Mouse (Mus musculus): ENCODE measurements around the gene Wdfy2.

DNA sequence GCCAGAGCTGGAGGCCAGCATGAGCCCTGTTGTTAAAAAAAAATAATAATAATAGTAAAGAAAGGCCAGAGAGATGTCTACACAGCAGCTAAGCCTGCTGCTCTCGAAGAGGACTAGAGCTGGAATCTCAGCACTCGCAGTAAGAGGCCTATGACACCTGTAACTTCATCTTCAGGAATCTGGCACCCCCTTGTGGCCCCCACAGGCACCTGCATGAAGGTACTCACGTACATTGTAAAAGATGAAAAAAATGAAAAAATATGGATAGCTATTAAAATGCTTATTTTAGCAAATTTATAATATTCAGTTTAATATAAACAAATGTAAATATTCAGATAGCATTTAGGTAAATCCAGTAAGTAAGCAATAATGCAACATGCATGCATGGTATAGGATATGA lies 102.0 kb downstream of the Wdfy2 start:
- TF ChIP-seq GATA1 (IDR thresholded peaks at IDR 0.05; ENCODE audit: borderline replicate concordance, low read length) (no peak), FLI1 (IDR thresholded peaks at IDR 0.05; ENCODE audit: low read length) (no peak)
